Mouse (Mus musculus): Measurements from ENCODE around the gene Adamts2.
A peak's percentile ranks its signal among the peaks of the same experiment; 100 is the strongest.

Adamts2 gene

DNA sequence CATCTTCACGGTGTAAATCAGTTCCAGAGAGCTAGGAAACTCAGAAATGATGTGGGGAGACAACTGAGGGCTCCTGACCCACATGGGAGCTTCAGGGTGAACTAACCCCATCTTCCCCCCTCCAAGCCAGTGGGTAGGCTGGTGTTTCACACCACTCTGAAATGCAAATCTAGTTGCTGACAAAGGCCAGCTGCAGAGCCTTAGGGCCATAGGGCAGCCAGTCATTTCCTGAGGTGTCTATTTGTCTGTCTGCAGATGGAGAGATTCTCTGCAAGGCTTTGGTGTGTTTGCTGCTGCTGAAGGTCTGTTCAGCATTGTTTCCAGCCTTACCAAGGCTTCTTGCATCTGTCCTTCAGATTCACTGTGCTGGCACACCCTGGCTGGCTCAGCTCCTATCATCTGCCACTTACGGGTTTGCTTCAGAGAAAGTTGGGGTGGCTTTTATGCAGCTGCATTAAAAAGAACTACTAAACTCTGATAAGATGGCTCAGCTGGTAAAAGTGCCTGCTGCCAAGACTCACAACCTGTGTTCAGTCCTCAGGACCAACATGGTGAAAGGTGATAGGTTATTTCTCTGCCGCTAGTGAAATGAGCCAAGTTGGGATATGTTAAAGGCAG is 246.7 kb downstream of the Adamts2 start:
- DNase-seq (ENCODE audit: low read depth), result no peak

DNA sequence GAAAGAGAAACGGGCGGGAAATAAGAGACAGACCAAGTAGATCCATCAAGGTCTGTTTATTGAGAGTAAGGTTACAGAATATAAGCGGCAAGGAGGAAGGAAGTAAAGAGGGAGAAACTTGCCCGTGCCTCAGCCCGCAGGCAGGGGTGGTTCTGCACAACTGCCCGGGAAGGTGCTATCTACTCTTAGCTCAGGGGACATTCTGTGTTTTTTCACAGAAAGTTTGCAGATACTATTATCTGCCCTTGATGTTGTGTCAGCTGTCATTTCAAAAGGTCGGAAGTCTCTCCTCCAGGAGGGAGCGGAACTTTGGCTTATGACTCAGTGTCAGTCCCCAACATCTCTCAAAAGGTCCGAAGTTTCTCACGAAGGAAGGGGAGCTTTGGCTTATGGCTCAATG is 247.4 kb downstream of the Adamts2 start:
- DNase-seq (ENCODE audit: low read depth), result peak; percentile 31

DNA sequence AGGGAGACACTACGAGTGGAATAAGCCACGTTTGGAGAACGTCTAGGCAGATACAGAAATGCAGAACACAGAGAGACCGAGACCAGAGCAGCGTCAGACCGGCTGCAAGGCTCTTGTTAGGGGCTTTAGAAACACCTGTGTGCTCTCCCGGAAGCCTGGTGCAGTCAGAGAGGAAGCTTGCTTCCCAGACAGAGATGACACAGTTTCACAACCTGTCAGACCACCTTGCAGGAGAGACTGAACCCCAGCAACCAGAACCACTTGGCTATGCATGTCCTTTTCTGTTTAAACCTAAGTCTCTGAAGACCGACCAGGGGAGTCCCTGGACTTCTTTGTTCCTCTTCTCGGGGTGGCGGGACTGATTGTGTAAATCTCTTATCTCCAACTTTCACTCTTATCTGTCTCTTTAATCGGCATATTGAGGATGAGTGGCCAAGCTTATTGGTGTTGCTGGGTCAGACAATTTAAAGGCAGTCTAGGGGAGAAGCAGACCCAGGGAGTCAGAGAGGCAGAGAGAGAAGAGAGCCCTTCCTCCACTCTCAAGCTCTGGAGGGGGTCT is 248.4 kb downstream of the Adamts2 start, which contains the start of gene Grm6:
TSS of gene Grm6 (plus strand) at position 509 of the 559 bp plus-strand sequence.
- peak; percentile 59 for DNase-seq (ENCODE audit: low read depth)

DNA sequence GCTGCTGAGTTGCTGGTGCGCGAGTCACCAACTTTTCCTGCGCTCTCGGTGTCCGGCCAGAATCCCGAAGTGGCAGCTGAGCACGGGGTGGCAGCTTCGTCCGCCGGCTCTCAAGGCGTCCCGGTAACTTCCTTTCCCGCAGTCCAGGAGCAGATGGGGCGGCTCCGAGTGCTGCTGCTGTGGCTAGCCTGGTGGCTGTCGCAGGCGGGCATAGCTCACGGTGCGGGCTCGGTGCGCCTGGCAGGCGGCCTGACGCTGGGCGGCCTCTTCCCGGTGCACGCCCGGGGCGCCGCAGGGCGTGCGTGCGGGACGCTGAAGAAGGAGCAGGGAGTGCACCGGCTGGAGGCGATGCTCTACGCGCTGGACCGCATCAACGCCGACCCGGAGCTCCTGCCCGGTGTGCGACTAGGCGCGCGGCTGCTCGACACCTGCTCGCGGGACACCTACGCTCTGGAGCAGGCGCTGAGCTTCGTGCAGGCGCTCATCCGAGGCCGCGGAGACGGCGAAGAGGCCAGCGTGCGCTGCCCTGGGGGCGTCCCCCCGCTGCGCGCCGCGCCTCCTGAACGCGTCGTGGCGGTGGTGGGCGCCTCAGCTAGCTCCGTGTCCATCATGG is 249.2 kb downstream of the Adamts2 start:
- peak; percentile 56 for DNase-seq (ENCODE audit: low read depth)

Measured in naive thymus-derived CD4-positive, alpha-beta T cell, adult 2 months (primary cell).